Mouse (Mus musculus): Measurements from ENCODE around the gene Stat3. TPM values are rescaled to one million over a fixed set of nuclear protein-coding genes. Genes with fewer than 3 reads are reported as not detected.

Stat3 gene
- total RNA-seq, 2 experiments from 2014 or later = 38.1 to 48.6 TPM

DNA sequence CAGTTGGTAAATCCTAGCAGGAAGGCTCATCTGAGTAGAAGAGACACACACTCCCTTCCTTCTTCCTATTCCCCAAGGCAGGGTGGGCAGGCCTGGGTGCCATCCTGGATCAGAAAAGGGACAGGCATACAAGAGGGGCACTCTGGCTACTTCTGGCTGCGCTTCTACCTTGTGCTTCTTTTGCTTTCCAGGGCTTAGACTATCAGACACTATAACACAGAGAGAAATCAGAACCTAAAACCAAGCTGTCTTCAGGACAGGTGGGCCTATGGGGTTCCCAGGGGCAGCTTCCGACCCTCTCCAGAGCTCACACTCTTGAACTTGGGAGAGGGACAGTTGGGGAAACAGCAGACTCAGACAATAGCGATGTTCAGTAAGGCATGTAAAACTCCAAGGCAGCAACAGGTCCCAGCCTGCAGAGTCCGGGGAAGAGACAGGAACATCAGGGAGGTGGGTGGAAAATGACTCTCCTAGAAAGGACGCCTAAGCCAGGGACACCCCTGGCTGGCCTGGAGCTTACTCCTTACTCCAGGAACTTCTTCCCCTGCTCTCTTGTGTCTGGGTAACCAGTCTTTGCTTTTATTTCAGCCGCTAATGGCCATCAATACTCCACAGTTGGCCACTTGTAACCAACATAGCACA lies 25.7 kb upstream of the Stat3 start:
- no peak for DNase-seq (ENCODE audit: low spot score)

DNA sequence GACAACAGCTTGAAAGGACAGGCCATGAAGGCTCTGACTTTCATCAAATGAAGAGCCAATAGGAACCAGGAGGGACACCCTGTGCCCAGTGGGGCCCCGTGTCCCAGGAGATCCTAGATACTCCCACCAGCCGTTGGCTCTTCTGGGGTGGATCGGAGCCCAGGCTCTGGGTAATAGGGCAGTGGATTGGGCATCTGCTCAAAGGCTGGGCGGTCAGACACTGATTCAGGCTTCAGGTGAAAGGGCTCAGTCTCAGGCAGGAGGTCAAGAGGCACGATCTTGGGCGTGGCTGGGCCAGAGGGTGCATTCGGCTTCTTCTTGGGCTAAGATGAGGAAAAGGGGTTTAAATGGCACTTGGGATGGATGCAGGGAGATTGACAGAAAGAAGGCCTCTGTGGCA lies 24.8 kb upstream of the Stat3 start:
- no peak for DNase-seq (ENCODE audit: low spot score)

DNA sequence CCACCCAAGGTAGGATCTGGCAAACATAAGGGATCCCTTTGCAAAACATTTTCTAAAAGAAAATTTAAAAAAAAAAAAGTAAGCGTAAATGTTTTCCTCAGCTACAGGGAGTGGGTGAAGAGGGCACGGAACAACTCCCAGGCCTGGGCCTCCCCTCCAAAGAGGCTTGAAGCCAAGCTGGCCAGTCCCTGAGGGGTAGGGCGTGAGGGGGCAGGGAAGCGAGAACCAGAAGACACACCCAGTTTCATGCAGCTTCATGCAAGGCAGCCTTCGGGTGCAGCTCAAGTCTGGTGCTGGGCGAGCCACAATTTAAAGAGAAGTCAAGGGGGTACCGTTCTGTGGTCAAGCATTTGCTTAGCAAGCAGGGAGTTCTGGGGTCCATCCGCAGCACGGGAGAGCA lies 24.3 kb upstream of the Stat3 start:
- peak; percentile 72 for DNase-seq (ENCODE audit: low spot score)

DNA sequence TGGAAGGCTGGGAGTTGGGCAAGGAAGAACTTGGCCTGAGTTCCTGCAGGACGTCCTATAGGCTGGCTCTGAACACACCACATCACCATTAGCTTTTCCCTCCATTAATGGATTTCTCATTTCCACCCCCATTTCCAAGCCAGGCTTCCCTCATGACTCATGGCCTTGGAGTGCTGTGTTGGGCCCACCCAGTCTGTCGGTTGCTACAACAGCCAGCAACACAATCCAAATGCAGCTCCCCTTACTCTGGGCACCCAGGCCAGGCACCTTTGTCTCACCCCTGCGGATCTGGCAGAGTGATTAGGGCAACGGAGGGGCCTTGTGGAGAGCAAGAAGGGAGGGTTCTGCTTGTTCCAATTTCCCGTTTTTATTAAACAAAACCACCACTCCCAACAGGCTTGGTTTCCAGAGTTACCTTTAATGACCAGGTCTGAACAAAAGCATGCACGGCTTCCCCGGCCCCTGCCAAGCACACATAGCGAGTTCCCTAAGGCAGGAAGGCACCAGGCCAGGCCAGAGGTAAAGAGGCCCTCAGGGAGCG lies 23.1 kb upstream of the Stat3 start:
- DNase-seq (ENCODE audit: low spot score) = peak; percentile 69

DNA sequence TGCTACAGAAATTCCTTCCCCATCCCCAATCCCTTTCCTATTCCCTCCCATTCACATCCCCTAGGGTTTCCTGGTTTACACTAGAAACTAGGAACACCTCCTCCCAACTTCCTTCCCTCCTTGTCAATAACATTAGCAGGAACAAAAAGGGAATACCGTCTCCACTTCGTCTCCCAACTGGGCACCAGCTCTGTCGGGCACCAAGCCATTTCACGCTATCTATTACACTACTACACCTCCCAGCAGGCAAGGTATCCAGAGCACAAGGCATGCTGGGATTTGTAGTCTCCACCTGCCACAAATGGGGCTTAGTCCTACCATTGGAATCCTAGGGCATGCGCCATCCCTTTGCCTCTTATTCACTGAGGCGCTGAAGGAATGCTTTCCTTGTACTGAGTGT lies 21.2 kb upstream of the Stat3 start:
- DNase-seq (ENCODE audit: low spot score) = peak; percentile 91

DNA sequence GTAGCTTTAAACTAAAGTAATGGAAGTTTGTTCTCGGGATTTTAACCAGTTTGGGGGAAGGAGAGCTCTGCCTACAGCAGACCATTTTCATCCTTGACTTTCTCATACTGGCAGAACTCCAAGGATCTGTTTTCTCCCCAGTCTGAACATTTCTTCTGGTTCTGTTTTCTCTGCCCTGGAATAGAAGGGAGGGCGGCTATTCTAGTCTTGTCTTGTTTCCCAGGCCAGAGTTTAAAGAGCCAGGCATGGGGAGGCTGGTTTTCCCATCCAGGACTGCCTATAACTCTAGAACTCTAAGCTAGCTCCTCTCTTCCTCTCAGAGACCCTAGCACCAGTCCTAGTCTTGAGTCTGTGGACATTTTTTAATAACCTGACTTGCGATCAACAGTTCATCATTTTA lies 20.5 kb upstream of the Stat3 start:
- DNase-seq (ENCODE audit: low spot score) = peak; percentile 36

DNA sequence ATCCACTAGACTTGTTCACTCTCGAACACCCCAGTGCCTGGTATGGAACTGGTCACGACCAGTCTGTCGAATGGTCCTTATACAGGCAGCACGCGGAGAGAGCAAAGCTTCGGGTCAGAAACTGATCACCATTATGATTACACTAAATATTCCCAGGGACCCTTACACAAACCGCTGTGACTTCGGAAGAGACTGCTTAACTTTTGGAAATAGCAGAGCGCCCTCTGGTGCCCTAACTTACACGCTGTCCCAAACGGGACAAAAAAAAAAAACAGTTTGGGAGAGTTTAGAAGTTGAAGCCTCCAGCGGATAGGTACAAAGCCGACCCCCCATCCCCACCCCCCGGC lies 20.1 kb upstream of the Stat3 start:
- DNase-seq (ENCODE audit: low spot score) = peak; percentile 77

DNA sequence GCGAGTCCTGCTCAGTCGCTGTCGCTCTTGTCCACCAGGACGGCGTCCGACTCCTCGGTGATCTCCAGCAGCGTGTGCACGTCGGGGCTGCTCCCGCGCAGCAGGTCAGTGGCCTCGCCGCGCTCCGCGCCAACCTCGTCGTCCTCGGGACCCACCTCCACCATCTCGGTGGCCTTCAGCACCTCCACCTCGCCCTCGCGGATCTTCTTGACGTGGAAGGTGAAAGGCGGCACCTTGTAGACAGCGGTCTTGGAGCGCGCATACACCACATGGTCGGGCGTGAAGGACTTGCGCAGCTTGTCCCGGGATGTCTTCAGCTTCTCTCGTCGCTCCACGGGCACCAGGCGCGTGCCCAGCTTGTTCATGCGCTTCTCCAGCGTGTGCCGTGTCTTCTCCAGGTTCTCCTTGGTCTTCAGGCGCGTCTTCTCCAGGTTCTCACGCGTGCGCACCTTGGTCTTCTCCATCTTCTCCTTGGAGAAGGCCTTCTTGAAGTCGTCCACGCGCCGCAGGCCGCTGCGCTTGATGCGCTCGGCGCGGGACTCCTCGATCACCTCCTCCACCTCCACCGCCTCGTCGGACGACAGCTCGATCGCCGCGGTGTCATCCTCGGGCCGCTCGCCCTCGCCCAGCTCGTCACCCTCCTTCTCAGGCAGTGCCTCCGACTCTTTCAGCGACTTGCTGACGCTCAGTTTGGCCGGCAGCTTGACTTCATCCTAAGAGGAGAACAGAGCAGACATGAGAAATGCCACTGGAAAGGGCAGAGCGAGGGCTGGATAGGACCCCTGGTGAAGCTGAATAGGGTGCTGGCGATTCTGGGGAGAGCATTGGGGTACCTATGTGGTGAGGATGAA lies 19.5 kb upstream of the Stat3 start:
- DNase-seq (ENCODE audit: low spot score) = no peak

DNA sequence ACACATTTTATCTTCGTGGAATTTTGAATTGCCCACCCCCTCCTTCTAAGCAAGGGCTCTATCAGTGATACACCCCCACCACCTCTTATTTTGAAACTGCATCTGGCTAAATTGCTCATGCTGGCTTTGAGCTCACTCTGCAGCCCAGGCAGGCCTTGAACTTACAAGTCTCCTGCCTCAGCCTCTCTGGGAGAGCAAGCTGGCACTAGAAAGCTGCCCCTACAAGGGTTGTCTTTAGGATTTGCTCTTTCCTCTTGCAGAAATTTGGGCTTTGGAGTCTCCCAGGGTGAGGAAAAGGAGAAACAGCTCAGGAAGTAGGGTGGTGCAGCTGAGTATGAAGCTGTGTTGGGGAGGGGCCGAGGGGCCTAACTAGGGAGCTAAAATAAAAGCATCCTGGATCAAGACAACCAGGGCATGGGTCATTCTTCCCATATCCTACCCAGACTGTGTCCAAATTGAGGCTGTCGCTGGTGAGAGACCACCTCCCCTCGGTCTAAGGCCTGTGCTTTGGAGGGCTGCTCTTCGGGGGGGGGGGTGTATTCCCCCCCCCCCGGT lies 18.7 kb upstream of the Stat3 start:
- no peak for DNase-seq (ENCODE audit: low spot score)

DNA sequence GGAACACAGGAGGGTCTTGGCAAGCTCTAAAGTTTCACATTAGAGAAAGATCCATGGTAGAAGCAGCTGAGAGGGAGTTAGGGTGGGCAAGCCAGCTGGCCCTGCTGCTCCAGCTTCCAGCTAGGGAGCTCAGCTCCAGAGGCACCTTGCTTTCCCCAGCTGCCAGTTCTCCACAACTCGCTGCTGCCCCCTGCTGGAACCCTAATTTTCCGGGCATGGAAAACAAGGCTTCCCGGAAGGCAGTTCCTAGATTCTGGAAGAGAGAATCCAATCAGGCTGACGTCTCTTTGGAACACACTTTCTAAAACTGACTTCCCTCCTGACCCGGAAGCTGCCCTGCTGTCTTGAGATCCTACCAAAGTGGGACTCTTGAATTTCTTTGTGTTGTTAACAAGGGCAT lies 17.9 kb upstream of the Stat3 start:
- DNase-seq (ENCODE audit: low spot score) = peak; percentile 94

DNA sequence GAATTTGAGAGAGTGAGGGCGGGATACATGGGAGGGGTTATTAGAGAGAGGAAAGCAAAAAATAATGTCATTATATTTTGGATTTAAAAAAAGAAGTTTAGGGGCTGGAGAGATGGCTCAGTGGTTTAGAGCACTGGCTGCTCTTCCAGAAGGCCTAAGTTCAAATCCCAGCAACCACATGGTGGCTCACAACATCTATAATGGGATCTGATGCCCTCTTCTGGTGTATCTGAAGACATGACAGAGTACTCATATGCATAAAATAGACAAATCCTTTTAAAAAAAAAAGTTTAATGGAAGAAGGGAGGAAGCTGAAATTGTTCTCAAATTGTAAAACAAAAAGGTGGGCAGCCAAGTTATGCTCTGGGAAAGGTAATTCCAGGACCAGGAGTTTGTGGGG lies 10.2 kb upstream of the Stat3 start:
- DNase-seq (ENCODE audit: low spot score) = no peak

DNA sequence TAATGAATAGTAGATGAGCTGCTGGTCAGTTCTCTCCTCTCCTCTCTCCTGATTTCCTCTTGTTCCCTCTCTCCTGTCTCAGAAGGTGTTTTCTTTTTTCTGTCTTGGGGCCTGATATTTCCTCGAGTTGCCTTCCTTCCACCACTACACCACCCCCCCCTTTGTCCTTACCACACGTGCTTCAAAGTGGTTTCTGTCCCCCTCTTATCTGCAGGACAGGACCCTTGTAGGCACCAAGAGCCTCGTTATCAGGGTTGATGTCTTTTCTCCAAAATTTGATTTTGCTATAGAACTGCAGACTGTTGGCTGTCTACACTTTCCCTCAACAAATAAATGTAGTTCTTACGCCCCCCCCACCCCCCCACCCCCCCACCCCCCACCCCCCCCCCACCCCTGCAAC lies 9.0 kb upstream of the Stat3 start:
- DNase-seq (ENCODE audit: low spot score) = no peak

DNA sequence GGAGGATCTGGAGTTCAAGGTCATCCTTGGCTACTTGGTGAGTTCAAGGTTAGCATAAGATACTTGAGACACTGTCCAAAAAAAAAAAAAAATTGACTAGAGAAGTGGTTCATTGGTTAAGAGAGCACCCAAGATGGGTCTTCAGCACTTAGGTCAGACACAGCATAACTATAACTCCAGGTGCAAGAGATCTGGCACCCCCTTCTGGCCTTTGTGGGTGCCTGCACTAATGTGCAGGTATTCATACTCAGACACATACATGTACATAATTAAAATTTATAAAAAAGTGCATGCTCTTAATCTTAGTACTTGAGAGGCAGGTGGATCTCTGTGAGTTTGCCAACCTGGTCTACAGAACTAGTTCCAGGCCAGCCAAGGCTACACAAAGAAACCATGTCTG lies 8.2 kb upstream of the Stat3 start:
- DNase-seq (ENCODE audit: low spot score) = no peak

DNA sequence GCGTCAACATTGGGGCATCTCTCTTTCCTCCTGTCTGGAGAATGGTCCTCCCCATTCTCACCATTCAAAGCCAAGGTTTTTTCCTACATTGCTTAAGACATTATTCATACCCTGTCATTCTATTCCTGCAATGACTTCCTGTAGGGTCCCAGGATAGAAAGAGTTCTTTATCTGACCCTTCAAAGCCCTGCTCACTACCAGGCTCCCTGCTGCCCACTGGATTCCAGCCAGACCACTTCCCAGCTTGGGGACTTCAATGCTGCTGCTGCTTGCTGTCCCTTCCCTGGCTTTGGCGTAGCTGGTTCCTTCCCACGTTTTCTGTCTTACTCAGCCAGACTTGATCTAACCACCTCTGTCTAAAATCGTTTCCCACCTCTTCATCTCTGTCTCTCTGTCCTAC lies 7.5 kb upstream of the Stat3 start:
- DNase-seq (ENCODE audit: low spot score) = no peak

DNA sequence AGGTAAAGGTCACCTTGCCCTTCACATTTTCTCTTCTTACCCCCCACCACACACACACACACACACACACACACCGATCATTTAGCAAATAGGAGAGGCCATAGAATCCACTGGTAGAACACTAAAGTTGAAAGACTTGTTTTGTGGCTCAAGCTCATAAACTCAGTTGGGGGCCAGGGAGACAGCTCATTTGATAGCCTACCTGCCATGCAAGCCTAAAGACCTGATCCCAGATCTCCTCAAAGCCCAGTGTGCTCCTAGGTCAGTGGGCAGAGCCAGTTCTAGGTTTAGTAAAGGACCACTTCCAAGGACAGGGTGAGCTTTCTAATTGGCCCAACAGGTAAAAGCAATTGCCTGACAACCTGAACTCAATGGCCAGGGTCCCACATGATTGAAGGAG lies 3.0 kb upstream of the Stat3 start:
- DNase-seq (ENCODE audit: low spot score) = no peak

DNA sequence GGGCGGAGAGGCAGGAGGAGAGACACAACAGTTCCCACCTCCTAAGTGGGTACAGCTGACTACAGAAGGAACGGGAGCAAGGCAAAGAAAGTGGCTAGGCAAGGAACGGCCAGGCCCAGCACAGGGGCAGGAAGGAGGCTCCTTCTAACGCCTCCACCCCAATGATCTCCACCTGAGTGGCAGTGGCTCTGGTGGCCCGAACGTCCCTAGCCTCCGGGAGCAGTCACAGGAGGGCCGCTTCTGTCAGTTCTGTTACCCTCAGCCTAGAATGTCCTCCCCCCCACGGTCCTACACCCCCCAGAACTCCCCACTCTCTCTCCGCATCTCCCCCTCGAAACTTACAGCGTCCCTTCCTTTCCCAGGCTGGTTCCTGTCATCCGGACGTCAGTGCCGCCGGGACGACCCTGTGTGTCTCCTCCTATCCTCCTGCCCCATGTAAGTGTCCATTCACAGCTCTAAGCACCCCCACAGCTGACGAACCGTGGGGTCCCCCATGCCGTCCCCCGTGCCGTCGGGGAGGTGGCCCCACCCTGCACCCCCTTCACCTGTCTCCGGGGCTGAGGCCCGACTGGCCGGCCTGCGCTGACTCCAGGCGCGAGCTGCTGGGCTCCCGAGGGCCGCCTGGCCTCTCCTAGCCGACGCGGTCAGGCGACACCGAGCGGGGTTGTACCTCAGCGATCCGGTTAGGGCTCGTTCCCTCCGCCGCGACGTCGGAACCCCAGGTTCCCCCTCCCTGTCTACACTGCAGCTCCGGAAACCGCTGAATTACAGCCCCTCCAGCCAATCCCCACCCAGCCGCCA lies 429 bp downstream of the Stat3 start:
- DNase-seq (ENCODE audit: low spot score) = no peak

DNA sequence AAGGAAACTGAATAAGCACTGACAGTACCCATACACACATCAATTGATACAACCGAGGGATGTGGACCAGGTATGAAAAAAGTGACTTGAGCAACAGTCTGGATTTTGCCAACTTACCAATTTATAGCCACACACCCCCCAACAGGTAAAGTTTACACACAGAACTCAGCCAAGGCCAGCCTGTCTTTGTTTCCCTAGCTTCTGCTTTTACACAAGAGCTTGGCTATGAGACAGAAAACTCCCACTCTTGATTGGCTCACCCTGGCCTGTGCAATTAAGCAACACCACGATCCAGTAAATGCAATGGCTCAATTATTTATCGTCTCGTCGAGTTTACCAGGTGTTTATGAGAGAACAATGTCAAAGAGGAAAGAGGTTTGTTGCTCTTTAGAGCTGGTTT lies 1.2 kb downstream of the Stat3 start:
- DNase-seq (ENCODE audit: low spot score) = peak; percentile 60

DNA sequence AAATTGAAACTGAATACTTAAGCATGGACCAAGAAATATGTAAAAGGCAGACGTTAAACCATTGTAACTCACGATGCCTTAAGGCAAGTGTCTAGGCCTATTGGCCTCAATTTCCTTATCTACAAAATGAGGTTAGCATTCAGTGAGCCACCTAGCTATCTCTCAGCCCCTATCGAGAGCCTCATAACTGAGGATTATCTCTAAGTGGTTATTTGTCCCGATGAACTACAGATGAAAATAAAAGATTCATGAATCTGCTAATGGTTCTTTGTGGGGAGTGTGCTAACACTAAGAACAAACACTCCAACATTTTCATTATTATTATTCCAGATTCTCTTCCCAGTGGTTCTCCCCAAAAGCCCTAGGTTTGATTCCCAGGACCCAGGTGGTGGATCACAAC lies 2.0 kb downstream of the Stat3 start:
- no peak for DNase-seq (ENCODE audit: low spot score)

DNA sequence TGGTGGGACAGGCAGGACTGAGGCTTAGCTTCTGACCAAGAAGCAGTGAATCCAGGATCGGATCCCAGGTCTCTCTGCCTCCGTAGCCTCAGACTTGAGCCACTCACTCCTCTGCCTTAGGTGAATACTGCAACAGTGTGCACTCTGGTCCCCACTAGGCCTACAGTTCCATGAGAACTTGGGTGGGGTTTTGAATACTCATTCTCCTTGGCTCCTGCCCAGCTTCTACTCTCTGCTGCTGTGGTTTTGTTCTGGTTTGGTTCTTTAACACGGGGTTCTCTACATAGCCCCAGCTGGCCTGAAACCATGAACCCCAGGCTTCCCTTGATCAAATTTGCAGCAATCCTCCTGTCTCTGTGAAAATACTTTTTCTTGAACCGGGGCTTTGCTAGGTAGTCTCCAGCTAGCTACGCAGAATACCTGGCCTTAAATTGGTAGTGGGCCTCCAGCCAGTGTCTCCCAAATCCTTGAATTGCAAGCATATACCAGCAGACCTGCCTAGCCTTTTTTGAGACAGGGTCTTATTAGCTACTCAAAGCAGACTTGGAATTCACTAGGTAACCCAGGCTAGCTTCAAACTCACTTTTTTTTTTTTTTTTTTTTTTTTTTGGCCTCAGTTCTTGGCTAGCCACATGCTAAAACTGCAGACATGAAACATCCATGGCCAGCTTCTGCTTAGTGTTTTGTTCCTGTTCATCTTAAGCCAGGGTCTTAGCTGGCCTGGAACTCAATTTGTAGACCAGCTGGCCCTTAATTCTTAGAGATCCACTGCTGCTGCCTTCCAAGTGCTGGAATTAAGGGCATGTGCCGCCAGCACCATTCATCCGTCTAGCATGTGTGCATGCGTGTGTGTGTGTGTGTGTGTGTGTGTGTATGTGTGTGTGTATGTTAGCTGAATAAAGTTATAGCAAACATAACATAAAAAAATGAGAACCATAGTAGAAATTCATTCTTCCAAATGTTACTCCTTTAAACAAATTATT lies 3.7 kb downstream of the Stat3 start:
- peak; percentile 53 for DNase-seq (ENCODE audit: low spot score)

DNA sequence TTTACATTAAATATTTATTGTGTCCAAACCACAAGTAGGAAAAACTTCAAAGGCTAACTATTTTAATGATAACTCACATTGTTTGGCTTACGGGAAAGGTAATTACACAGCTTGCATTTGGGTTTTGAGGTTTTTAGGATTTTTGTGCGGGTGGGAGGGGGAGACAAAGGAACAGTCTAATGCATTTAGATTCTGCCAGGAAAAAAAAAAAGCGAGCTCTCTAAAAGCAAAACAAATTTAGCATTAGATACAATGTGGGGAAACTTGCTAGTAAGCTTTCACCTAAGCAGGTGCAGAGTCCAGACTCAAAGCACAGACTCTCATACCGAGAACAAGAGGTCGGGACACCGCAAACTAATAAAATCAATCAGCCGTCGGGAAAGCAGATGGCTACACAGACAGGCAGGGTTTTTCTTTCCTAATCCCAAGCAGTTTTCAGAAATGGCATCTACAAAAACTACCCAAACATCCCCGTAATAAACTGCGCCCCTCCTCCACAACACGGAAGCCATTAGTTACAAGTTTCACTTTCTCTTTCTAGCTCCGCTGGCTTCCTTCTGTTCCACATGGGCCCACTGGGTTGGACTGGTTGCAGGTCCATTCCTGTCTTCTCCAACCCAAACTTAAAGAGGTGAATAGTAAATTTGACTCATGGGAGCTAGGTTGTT lies 8.0 kb downstream of the Stat3 start:
- DNase-seq (ENCODE audit: low spot score) = peak; percentile 50
